Comparison of ENCODE assay signal across 8 mouse cellular contexts in the genomic region with DNA sequence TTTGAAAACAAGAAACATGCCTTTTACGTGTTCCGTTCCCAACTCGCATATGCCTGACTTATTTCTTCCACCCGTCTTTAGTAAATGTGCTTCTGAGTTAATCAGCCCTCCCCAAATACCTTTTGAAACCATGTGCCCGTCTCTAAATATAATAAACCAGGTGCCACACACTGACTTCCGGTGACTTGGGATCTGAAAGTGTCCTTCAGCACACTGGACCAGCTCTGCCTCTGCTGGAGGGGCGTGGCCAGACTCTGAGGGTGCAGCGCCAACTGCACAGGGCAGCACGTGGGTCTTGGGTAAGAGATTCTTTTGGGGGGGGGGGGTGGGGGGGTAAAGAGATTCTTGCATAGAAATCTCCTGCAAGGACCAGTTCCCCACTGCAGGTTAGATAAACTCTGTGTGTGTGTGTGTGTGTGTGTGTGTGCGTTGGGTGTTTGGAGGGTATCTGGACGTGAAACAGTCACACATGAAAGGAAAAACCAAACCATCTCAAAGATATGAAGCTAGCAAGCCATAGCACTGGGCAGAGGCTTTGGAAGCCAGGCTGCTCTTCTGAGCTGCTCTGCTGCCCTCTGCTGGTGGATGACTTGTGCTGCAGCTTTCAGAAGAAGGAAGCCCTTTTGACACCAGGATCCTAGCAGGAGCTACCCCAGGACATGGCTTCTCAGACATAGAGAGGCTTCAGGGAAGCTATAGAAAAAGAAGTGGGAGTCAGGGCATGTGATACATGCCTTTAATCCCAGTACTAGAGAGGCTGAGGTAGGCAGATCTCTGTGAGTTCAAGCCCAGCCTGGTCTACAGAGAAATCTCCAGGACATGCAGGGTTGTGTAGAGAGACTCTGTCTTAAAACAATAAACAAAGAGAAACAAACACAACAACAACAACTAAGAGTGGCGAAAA. TPM values are rescaled to one million over a fixed set of nuclear protein-coding genes. Genes with fewer than 3 reads are reported as not detected.
DNase-seq lines count a peak whose midpoint lies in the region; ATAC-seq and TF ChIP-seq lines count a peak whose summit lies in the region.

No protein-coding gene starts in this region.

- H3K4me3 ChIP-seq in cortical plate, adult 2 months (ENCODE audit: insufficient read depth, low read length), result no peak overlapping the region

- peak; percentile 84 for ATAC-seq in inflammation-experienced regulatory T-cells, adult 6 months

- H3K27ac ChIP-seq in cortical plate, adult 2 months (ENCODE audit: insufficient read depth, low read length), result no peak overlapping the region

- peak; percentile 77 to 80 for DNase-seq in adrenal gland, adult 18-20 months (ENCODE audit: low spot score in 2 of 2)
- peak; percentile 72 for DNase-seq in gastrocnemius, postnatal 14 days
- DNase-seq in left cerebral cortex, postnatal 25 days (ENCODE audit: low spot score in 2 of 2), result peak; percentile 73 to 83
- DNase-seq in mesoderm, embryonic 11.5 days (ENCODE audit: low read depth, low spot score), result peak; percentile 93
- peak; percentile 51 for DNase-seq in right cerebral cortex, postnatal 25 days
- DNase-seq in yolk sac, embryonic 10.5 days (ENCODE audit: low spot score), result peak; percentile 77

- no peaks in the 10 kb centered on the region; the same call in 1 of the 2 replicates for H3K4me1 ChIP-seq in cortical plate, adult 2 months (ENCODE audit: control insufficient read depth, insufficient read depth, low read length)

- intact Hi-C loops in gastrocnemius, postnatal 14 days (cut with DNase I; ENCODE audit: low total_unique reads), result no loop called here
- intact Hi-C loops in left cerebral cortex, postnatal 25 days (cut with DNase I), result loop anchor here (1.0 to 5.0 kb wide), 2 partner anchors 224 to 317 kb away; no protein-coding TSS in a partner anchor

- peak; percentile 97 for TF ChIP-seq CTCF in cortical plate, adult 2 months (IDR thresholded peaks at IDR 0.05; ENCODE audit: extremely low read depth, insufficient read depth, low read length)

- no peak for TF ChIP-seq POLR2A in cortical plate, adult 2 months (IDR thresholded peaks at IDR 0.05; ENCODE audit: extremely low read depth, insufficient read depth, low read length)

RNA-seq across cellular contexts. Expression of gene Adipor2, which starts 26.5 kb away (rescaled TPM):
- total RNA-seq in adrenal gland, adult 18-20 months (2021), result 100 to 1,000 TPM; 191 to 229 TPM
- polyA plus RNA-seq in cortical plate, adult 2 months (2012; rRNA removed), result 37.7 and 38.0 TPM in 2 replicates
- 10 to 100 TPM; 53.0 to 60.4 TPM for total RNA-seq in gastrocnemius, postnatal 14 days (2021)
- 1 to 10 TPM; 9.3 to 9.7 (median 9.4) TPM for polyA plus RNA-seq in inflammation-experienced regulatory T-cells, adult 6 months (2017; shearing (Covaris generic))
- total RNA-seq in left cerebral cortex, postnatal 25 days (2021), result 10 to 100 TPM; 36.6 to 40.2 TPM

RNA-seq across cellular contexts. Expression of gene Fbxl14, which starts 35.5 kb away (rescaled TPM):
- 10 to 100 TPM; 31.7 to 34.1 TPM for total RNA-seq in adrenal gland, adult 18-20 months (2021)
- polyA plus RNA-seq in cortical plate, adult 2 months (2012; rRNA removed), result 29.0 and 29.4 TPM in 2 replicates
- total RNA-seq in gastrocnemius, postnatal 14 days (2021), result 10 to 100 TPM in 1 of 2 experiments, 1 to 10 TPM in 1; 9.2 to 11.1 TPM
- polyA plus RNA-seq in inflammation-experienced regulatory T-cells, adult 6 months (2017; shearing (Covaris generic)), result 10 to 100 TPM; 13.8 to 15.1 (median 14.3) TPM
- 10 to 100 TPM; 33.5 to 34.3 TPM for total RNA-seq in left cerebral cortex, postnatal 25 days (2021)
